Mouse (Mus musculus) liver, adult 2 months (tissue): ENCODE measurements around the gene Ltb.

ENCODE experiments used
- CTCF ChIP-seq: fragments of 200-500 bp; IDR thresholded peaks from 2 replicates; pipeline ENCODE4 v1.5.1; 2011; ENCODE audit warnings: low read depth, low read length, control low read depth
- POLR2A ChIP-seq: fragments of 200-500 bp; IDR thresholded peaks from 2 replicates; pipeline ENCODE4 v1.6.1; 2011; ENCODE audit warnings: low read length, control low read depth; ENCODE audit not compliant: insufficient read depth; ENCODE audit errors: extremely low read depth

DNA sequence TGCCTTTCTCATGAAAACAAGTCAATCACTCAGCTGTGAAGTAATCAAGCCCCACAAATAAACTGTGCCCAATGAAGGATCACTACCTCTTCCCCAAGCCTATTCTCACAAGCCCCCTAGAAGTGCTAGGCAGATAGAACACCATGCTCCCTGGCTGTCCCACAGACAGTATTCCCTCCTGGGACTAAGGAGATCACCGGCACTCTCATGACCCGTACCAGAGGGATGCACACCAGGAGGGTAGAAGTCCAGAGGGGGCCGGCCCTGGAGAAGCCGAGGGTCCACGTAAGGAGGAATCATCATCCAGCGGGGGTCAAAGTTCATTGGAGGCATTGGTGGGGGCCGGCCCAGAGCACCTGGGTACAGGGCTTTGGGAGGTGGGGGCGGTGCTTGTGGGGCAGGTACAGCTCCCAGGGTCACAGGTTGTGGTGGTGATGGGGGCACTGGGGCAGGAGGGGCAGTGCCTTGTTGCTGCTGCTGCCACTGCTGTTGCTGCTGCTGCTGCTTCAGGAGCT is 36.5 kb upstream of the Ltb start:
- no peak for TF ChIP-seq CTCF
- TF ChIP-seq POLR2A: no peak
